Mouse (Mus musculus) limb, embryonic 15.5 days (tissue): Measurements from ENCODE around the gene Phf2. TPM values are rescaled to one million over a fixed set of nuclear protein-coding genes. Genes with fewer than 3 reads are reported as not detected.
"Not testable (repeated sequence)": the region's sequence is repeated elsewhere in the genome, so short reads cannot be mapped to it uniquely, and the experiment has no call there.

Experiments
- ATAC-seq: fragments of 200-750 bp; cut with Nextera tagmentation; 2 replicates; pipeline ENCODE4 v1.8.0; 2017; ENCODE audit warnings: low read depth, moderate TSS enrichment; ENCODE audit not compliant: insufficient number of reproducible peaks, low FRiP score, low TSS enrichment
- H3K27ac ChIP-seq: fragments of 300-500 bp; sonication (generic); 2 replicates; pipeline ENCODE4 v1.5.1; 2015; ENCODE audit warnings: moderate library complexity, mild to moderate bottlenecking, inconsistent platforms
- H3K27me3 ChIP-seq: fragments of 300-500 bp; sonication (generic); 2 replicates; pipeline ENCODE4 v1.6.1; 2015; ENCODE audit warnings: inconsistent platforms
- H3K36me3 ChIP-seq: fragments of 300-500 bp; sonication (generic); 2 replicates; pipeline ENCODE4 v1.6.1; 2015; ENCODE audit warnings: inconsistent platforms
- H3K4me1 ChIP-seq: fragments of 300-500 bp; sonication (generic); 2 replicates; pipeline ENCODE4 v1.6.1; 2015; ENCODE audit warnings: inconsistent platforms
- H3K4me2 ChIP-seq: fragments of 300-500 bp; sonication (generic); 2 replicates; pipeline ENCODE4 v1.6.1; 2015; ENCODE audit warnings: mild to moderate bottlenecking, inconsistent platforms
- H3K4me3 ChIP-seq: fragments of 300-500 bp; sonication (generic); 2 replicates; pipeline ENCODE4 v1.5.1; 2015; ENCODE audit warnings: mild to moderate bottlenecking, inconsistent platforms
- H3K9ac ChIP-seq: fragments of 300-500 bp; sonication (generic); 2 replicates; pipeline ENCODE4 v1.6.1; 2015; ENCODE audit warnings: inconsistent platforms
- H3K9me3 ChIP-seq: fragments of 300-500 bp; sonication (generic); 2 replicates; pipeline ENCODE4 v1.6.1; 2016; ENCODE audit warnings: inconsistent platforms
- WGBS: fragments of 180-500 bp; shearing (Covaris S2); methylation state at CpG from one replicate; pipeline ENCODE4 v1.1.7; 2015; 5-methylcytosine and 5-hydroxymethylcytosine counted together
- polyA plus RNA-seq: library from polyadenylated mRNA; unstranded; fragments of >200 nt; fragmentation: Nextera tagmentation; extraction: Ambion mirVana; gene quantifications from 2 replicates; pipeline ENCODE4 v1.2.1, GENCODE M21; 2015

Phf2 gene
- polyA plus RNA-seq, 1 experiment from 2014 or later, result 8.5 TPM

DNA sequence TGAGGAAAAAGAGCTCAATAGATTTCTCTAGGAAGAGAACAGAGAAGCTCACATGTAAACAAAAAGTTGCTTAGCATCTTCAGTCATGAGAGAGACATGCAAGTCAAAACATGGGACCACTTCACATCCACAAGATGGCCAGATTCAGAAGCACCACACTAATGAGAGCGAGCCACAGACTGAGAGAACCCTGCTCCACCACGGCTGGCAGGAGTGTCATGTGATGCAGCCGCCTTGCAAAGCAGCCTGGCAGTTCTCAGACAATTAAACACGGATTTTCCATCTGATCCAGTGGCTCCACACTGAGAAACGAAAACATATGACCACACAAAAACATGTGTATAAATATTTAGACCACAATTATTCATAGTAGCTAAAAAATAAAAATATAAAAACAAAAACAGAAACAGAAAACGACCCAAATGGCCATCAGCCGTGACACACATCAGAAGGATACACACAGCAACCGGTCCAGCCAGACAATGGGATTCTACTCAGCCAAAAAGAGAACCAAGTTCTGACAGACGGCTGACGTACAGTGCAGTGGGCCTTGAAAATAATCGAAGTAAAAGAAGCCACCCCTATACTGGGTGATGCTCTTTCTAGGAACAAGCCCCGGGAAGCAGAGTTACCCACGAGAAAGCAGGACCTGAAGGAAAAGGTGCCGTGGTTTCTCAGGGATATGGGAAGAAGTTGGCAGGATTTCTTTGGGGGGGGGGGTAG lies 40.2 kb downstream of the Phf2 start:
- Histone ChIP-seq H3K4me1 (no peaks in the 10 kb centered on the region), H3K36me3 (peaks cover 81% of the 10 kb centered on the region), H3K9ac (no peak overlapping the region), H3K4me3 (no peak overlapping the region), H3K27me3 (no peaks in the 10 kb centered on the region), H3K4me2 (no peak overlapping the region), H3K27ac (no peak overlapping the region), H3K9me3 (no peaks in the 10 kb centered on the region)
- WGBS, result 76% methylated on average over 14 of the region's 14 CpGs
- ATAC-seq, result no peak

- H3K9ac ChIP-seq, result no peak overlapping the region
- H3K27ac ChIP-seq, result no peak overlapping the region
- H3K4me3 ChIP-seq, result no peak overlapping the region
- WGBS, result 88% methylated on average over 4 of the region's 4 CpGs
- peaks cover 89% of the 10 kb centered on the region for H3K36me3 ChIP-seq
- H3K4me2 ChIP-seq, result no peak overlapping the region
- ATAC-seq, result no peak
- no peaks in the 10 kb centered on the region for H3K4me1 ChIP-seq
- H3K27me3 ChIP-seq, result no peaks in the 10 kb centered on the region
- H3K9me3 ChIP-seq, result no peaks in the 10 kb centered on the region
Observed at GRCm38 (mm10) chr13:48829780-48830179, 41.1 kb downstream of the Phf2 start.

DNA sequence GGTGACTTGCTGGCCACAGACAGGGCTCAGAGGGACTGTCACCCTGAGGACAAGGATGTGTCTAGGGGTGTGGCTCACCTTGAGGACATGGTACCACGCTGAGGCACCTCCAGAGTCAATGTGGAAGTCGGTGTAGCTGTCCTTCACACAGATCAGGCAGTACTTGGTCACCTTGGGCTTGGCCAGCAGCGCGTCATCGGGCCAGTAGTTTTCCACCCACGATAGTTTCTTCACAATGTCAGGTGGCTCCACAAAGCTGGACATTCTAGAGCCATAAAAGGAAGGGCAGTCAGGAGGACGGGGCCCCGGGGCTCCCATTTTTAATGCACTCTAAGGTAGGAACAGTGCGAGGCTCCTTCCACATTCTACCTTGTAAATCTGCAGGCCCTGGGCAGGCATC lies 48.0 kb downstream of the Phf2 start:
- WGBS, result 92% methylated on average over 9 of the region's 9 CpGs
- H3K9me3 ChIP-seq, result no peaks in the 10 kb centered on the region
- H3K27me3 ChIP-seq, result no peaks in the 10 kb centered on the region
- H3K4me1 ChIP-seq, result no peaks in the 10 kb centered on the region
- ATAC-seq, result no peak
- H3K9ac ChIP-seq, result no peak overlapping the region
- no peak overlapping the region for H3K27ac ChIP-seq
- H3K36me3 ChIP-seq, result peaks cover 100% of the 10 kb centered on the region
- no peak overlapping the region for H3K4me2 ChIP-seq
- no peak overlapping the region for H3K4me3 ChIP-seq

DNA sequence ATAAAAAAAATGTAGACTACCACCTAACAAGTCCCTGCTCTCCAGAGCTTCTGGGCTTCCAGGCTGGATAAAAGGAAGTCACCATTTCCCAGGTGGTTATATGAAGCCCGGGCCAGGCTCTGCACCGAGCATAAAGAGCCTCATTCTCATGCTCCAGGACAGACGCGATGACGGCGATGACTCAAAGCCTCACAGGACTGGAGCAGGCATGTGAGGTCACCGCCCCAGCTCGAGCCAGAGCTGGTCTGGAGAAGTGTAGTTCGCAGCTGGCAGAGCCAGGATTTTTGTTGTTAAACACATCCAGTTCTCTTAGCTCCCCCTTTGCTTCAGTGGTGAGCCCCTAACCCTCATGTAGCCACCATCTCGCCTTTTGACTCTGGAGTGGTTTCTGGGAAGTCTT lies 48.6 kb downstream of the Phf2 start:
- Histone ChIP-seq H3K27ac (no peak overlapping the region), H3K36me3 (peaks cover 100% of the 10 kb centered on the region), H3K9me3 (no peaks in the 10 kb centered on the region), H3K9ac (no peak overlapping the region), H3K27me3 (no peaks in the 10 kb centered on the region), H3K4me3 (no peak overlapping the region), H3K4me2 (no peak overlapping the region), H3K4me1 (no peaks in the 10 kb centered on the region)
- WGBS, result 82% methylated on average over 10 of the region's 10 CpGs
- ATAC-seq, result no peak

- Histone ChIP-seq H3K9ac (no peak overlapping the region), H3K4me1 (no peaks in the 10 kb centered on the region), H3K36me3 (peaks cover 100% of the 10 kb centered on the region), H3K27me3 (no peaks in the 10 kb centered on the region), H3K4me3 (no peak overlapping the region), H3K4me2 (no peak overlapping the region), H3K9me3 (no peaks in the 10 kb centered on the region), H3K27ac (no peak overlapping the region)
- WGBS, result 77% methylated on average over 3 of the region's 3 CpGs
- no peak for ATAC-seq
Observed at GRCm38 (mm10) chr13:48819131-48819530, 51.8 kb downstream of the Phf2 start.

DNA sequence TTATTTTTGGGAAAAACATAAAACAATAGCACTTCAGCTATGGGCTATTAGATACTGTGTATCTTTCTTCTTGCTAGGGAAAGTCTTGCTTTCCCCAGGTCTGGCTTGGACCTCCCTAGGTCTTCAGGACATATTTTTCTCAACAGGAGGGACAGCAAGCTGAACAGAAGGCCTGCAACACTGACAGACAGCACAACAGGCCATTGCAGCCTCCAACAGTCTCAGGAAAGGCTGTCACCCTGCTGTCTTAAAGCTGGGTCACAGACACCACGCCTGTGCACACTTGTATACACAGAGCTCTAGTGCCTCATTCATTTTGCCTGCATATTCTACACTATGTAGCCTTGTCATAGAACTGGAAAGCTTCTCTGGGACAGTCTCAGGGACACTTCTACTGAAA lies 56.5 kb downstream of the Phf2 start:
- H3K4me1 ChIP-seq, result 0 out of 2 replicates have a peak, but pooled peaks cover 5% of the 10 kb centered on the region
- H3K27ac ChIP-seq, result no peak overlapping the region
- H3K9me3 ChIP-seq, result no peaks in the 10 kb centered on the region
- no peak for ATAC-seq
- H3K27me3 ChIP-seq, result no peaks in the 10 kb centered on the region
- no peak overlapping the region for H3K4me2 ChIP-seq
- H3K9ac ChIP-seq, result no peak overlapping the region
- peaks cover 91% of the 10 kb centered on the region for H3K36me3 ChIP-seq
- 85% methylated on average over 1 of the region's 1 CpGs for WGBS
- H3K4me3 ChIP-seq, result no peak overlapping the region

GRCm38 (mm10) chr13:48810991-48811390 lies 59.9 kb downstream of the Phf2 start:
- H3K4me2 ChIP-seq, result no peak overlapping the region
- no peaks in the 10 kb centered on the region for H3K9me3 ChIP-seq
- H3K9ac ChIP-seq, result no peak overlapping the region
- no peak overlapping the region for H3K27ac ChIP-seq
- H3K36me3 ChIP-seq, result peaks cover 82% of the 10 kb centered on the region
- H3K4me3 ChIP-seq, result no peak overlapping the region
- H3K27me3 ChIP-seq, result no peaks in the 10 kb centered on the region
- WGBS, result 63% methylated on average over 9 of the region's 9 CpGs
- no peak for ATAC-seq
- peaks cover 10% of the 10 kb centered on the region for H3K4me1 ChIP-seq

DNA sequence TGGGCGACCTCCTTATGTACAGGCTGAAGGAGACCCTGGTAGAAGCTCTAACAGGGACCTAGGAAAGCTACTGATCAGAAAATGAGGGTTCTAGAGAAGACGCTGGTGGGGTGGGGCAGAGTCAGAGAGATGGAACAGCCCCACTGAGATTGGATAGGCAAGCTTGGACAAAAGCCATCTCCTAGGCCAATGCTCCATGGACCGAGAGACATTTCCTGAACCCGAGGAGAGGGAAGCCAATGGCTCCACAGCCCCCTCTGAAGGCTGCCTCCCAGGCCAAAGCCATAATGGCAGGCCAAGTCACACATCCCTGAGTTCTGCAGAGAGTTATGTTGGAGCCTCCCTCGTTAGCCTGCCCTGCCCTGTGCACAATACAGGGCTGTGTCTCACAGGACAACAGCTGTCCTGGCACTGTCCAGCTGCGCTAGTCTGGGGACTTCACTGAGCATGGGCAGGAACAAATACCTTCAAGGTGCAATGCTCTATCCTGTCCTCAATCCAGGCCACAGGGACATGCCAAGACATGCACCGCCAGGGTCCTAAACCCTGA lies 60.6 kb downstream of the Phf2 start:
- WGBS, result 83% methylated on average over 7 of the region's 7 CpGs
- no peak overlapping the region for H3K9ac ChIP-seq
- no peak overlapping the region for H3K27ac ChIP-seq
- no peak for ATAC-seq
- peaks cover 10% of the 10 kb centered on the region for H3K4me1 ChIP-seq
- no peak overlapping the region for H3K4me3 ChIP-seq
- no peaks in the 10 kb centered on the region for H3K27me3 ChIP-seq
- no peak overlapping the region for H3K4me2 ChIP-seq
- no peaks in the 10 kb centered on the region for H3K9me3 ChIP-seq
- H3K36me3 ChIP-seq, result peaks cover 82% of the 10 kb centered on the region

GRCm38 (mm10) chr13:48809668-48810067 lies 61.3 kb downstream of the Phf2 start:
- not testable (repeated sequence) for H3K27ac ChIP-seq, H3K9me3 ChIP-seq, H3K4me3 ChIP-seq, H3K4me2 ChIP-seq, H3K9ac ChIP-seq, H3K27me3 ChIP-seq, ATAC-seq
- WGBS, result 90% methylated on average over 4 of the region's 4 CpGs
- Histone ChIP-seq H3K4me1 (peaks cover 10% of the 10 kb centered on the region), H3K36me3 (peaks cover 80% of the 10 kb centered on the region)

- Histone ChIP-seq H3K4me3 (no peak overlapping the region), H3K9me3 (no peaks in the 10 kb centered on the region), H3K36me3 (peaks cover 79% of the 10 kb centered on the region), H3K4me2 (no peak overlapping the region), H3K27me3 (no peaks in the 10 kb centered on the region), H3K9ac (no peak overlapping the region), H3K27ac (no peak overlapping the region), H3K4me1 (peaks cover 10% of the 10 kb centered on the region)
- 73% methylated on average over 5 of the region's 5 CpGs for WGBS
- no peak for ATAC-seq
Observed at GRCm38 (mm10) chr13:48807481-48808031, 63.4 kb downstream of the Phf2 start.

- peaks cover 59% of the 10 kb centered on the region for H3K36me3 ChIP-seq
- no peak for ATAC-seq
- 51% methylated on average over 15 of the region's 15 CpGs for WGBS
Observed at GRCm38 (mm10) chr13:48802181-48802580, 68.7 kb downstream of the Phf2 start.

DNA sequence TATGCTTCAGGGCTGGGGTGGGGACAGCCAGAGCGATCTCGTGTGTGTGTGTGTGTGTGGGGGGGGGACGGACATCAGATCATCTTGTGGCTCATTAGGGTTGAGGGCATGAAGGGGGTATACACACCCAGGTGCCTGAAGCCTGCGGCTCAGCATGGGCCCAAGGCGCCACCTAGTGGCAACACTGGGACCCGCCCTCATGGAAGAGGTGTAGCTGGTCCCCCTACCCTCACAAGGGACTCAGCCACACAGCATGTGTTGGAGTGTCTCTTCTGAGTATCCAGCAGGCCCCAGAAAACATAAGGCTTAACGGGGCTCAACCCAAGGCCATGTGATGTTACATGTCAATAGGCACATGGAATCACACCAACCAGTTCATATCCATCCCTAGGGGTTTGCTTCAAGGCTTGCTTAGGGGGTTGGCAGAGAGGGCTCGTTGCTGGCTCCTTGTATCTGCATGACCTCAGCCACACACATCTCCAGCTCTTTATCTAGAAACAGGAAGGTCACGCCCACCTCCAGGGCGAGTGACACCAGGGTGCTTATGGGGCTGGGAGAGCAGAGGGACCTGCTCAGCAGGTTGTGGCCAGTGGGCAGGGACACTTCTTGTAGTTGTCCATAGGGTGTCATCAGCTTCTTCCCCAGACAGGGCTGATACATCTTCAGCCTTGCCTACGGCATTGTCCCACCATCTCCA lies 69.9 kb downstream of the Phf2 start:
- H3K4me3 ChIP-seq, result no peak overlapping the region
- H3K27me3 ChIP-seq, result no peaks in the 10 kb centered on the region
- ATAC-seq, result no peak
- H3K9ac ChIP-seq, result no peak overlapping the region
- H3K4me2 ChIP-seq, result no peak overlapping the region
- peaks cover 48% of the 10 kb centered on the region for H3K36me3 ChIP-seq
- no peaks in the 10 kb centered on the region for H3K9me3 ChIP-seq
- H3K4me1 ChIP-seq, result peaks cover 8% of the 10 kb centered on the region; the same call in 1 of the 2 replicates
- 31% methylated on average over 11 of the region's 11 CpGs for WGBS
- no peak overlapping the region for H3K27ac ChIP-seq

More at GRCm38 (mm10) chr13:48802181-48802580, 68.7 kb downstream of the Phf2 start:
- Histone ChIP-seq H3K9me3 (no peaks in the 10 kb centered on the region), H3K9ac (no peak overlapping the region), H3K4me3 (no peak overlapping the region), H3K27ac (no peak overlapping the region), H3K4me1 (peaks cover 8% of the 10 kb centered on the region; the same call in 1 of the 2 replicates), H3K4me2 (no peak overlapping the region), H3K27me3 (no peaks in the 10 kb centered on the region)
